Mouse (Mus musculus) heart, adult 2 months (tissue): ENCODE measurements around the gene Ell2.

ENCODE experiments used
- CTCF ChIP-seq: fragments of 200-600 bp; IDR thresholded peaks from 2 replicates; pipeline ENCODE4 v1.8.1; 2022; ENCODE audit warnings: antibody characterized with exemption, mild to moderate bottlenecking, moderate library complexity
- EP300 ChIP-seq: fragments of 200-500 bp; IDR thresholded peaks from 2 replicates; pipeline ENCODE4 v1.6.1; 2011; ENCODE audit warnings: low read depth, low read length, control low read depth; ENCODE audit not compliant: insufficient read depth

DNA sequence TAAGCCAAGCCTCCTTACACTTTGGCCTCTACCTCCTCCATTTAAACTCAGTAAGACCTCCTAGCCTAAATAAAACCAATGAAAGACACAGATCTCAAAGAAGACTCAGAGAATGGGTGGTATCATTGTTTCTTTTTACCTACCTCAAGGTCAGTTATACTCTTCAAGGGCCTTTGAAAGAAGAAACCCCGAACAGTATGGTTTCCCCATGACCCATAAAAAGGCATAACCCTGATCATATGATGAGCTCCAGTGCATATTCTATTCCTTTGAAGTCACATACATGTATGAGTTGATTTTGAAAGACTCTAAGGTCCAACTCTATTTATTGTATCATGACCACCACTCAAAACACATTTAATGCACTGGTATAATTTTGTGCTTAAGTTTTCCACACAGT lies at the start of gene Ell2:
- TF ChIP-seq CTCF, result no peak
- TF ChIP-seq EP300, result no peak
